Mouse (Mus musculus): ENCODE measurements around the gene Phf13. TPM values are rescaled to one million over a fixed set of nuclear protein-coding genes. Genes with fewer than 3 reads are reported as not detected.

Phf13 gene
- polyA plus RNA-seq, 1 experiment: 9.3 TPM

- TF ChIP-seq POLR2A (IDR thresholded peaks at IDR 0.05; ENCODE audit: extremely low read depth, insufficient read depth, low read length) (peak; percentile 66), CTCF (IDR thresholded peaks at IDR 0.05; ENCODE audit: extremely low read depth, insufficient read depth, low read length) (no peak)
- Histone ChIP-seq H3K4me3 (ENCODE audit: insufficient read depth, low read length) (peak overlapping the region; percentile 91), H3K4me1 (ENCODE audit: control insufficient read depth, insufficient read depth, low read length) (peaks cover 1% of the 10 kb centered on the region), H3K27ac (ENCODE audit: insufficient read depth, low read length) (no peak overlapping the region)
Measured at GRCm38 (mm10) chr4:152007481-152008147, 11.6 kb upstream of the Phf13 start.

- no peak overlapping the region for H3K4me3 ChIP-seq (ENCODE audit: insufficient read depth, low read length)
- peaks cover 1% of the 10 kb centered on the region for H3K4me1 ChIP-seq (ENCODE audit: control insufficient read depth, insufficient read depth, low read length)
- H3K27ac ChIP-seq (ENCODE audit: insufficient read depth, low read length): no peak overlapping the region
- no peak for TF ChIP-seq POLR2A (IDR thresholded peaks at IDR 0.05; ENCODE audit: extremely low read depth, insufficient read depth, low read length)
- no peak for TF ChIP-seq CTCF (IDR thresholded peaks at IDR 0.05; ENCODE audit: extremely low read depth, insufficient read depth, low read length)
Measured at GRCm38 (mm10) chr4:152006812-152007211, 10.8 kb upstream of the Phf13 start.

GRCm38 (mm10) chr4:152006137-152006536, 10.1 kb upstream of the Phf13 start:
- no peak for TF ChIP-seq POLR2A (IDR thresholded peaks at IDR 0.05; ENCODE audit: extremely low read depth, insufficient read depth, low read length)
- TF ChIP-seq CTCF (IDR thresholded peaks at IDR 0.05; ENCODE audit: extremely low read depth, insufficient read depth, low read length): no peak
- H3K4me1 ChIP-seq (ENCODE audit: control insufficient read depth, insufficient read depth, low read length): peaks cover 1% of the 10 kb centered on the region
- no peak overlapping the region for H3K4me3 ChIP-seq (ENCODE audit: insufficient read depth, low read length)
- no peak overlapping the region for H3K27ac ChIP-seq (ENCODE audit: insufficient read depth, low read length)

- TF ChIP-seq CTCF (IDR thresholded peaks at IDR 0.05; ENCODE audit: extremely low read depth, insufficient read depth, low read length) (no peak), POLR2A (IDR thresholded peaks at IDR 0.05; ENCODE audit: extremely low read depth, insufficient read depth, low read length) (no peak)
- no peak overlapping the region for H3K4me3 ChIP-seq (ENCODE audit: insufficient read depth, low read length)
- no peak overlapping the region for H3K27ac ChIP-seq (ENCODE audit: insufficient read depth, low read length)
- H3K4me1 ChIP-seq (ENCODE audit: control insufficient read depth, insufficient read depth, low read length): peaks cover 3% of the 10 kb centered on the region; the same call in 1 of the 2 replicates
Measured at GRCm38 (mm10) chr4:152002063-152002462, 6.0 kb upstream of the Phf13 start.

- Histone ChIP-seq H3K4me1 (ENCODE audit: control insufficient read depth, insufficient read depth, low read length) (peaks cover 3% of the 10 kb centered on the region; the same call in 1 of the 2 replicates), H3K27ac (ENCODE audit: insufficient read depth, low read length) (no peak overlapping the region), H3K4me3 (ENCODE audit: insufficient read depth, low read length) (no peak overlapping the region)
- TF ChIP-seq POLR2A (IDR thresholded peaks at IDR 0.05; ENCODE audit: extremely low read depth, insufficient read depth, low read length) (no peak), CTCF (IDR thresholded peaks at IDR 0.05; ENCODE audit: extremely low read depth, insufficient read depth, low read length) (no peak)
Measured at GRCm38 (mm10) chr4:152001335-152001734, 5.3 kb upstream of the Phf13 start.

- Histone ChIP-seq H3K4me3 (ENCODE audit: insufficient read depth, low read length) (no peak overlapping the region), H3K27ac (ENCODE audit: insufficient read depth, low read length) (no peak overlapping the region), H3K4me1 (ENCODE audit: control insufficient read depth, insufficient read depth, low read length) (peaks cover 3% of the 10 kb centered on the region; the same call in 1 of the 2 replicates)
- TF ChIP-seq CTCF (IDR thresholded peaks at IDR 0.05; ENCODE audit: extremely low read depth, insufficient read depth, low read length): no peak
- no peak for TF ChIP-seq POLR2A (IDR thresholded peaks at IDR 0.05; ENCODE audit: extremely low read depth, insufficient read depth, low read length)
Measured at GRCm38 (mm10) chr4:152000906-152001305, 4.8 kb upstream of the Phf13 start.

GRCm38 (mm10) chr4:151999481-151999880, 3.4 kb upstream of the Phf13 start:
- TF ChIP-seq CTCF (IDR thresholded peaks at IDR 0.05; ENCODE audit: extremely low read depth, insufficient read depth, low read length): no peak
- no peak for TF ChIP-seq POLR2A (IDR thresholded peaks at IDR 0.05; ENCODE audit: extremely low read depth, insufficient read depth, low read length)
- no peak overlapping the region for H3K4me3 ChIP-seq (ENCODE audit: insufficient read depth, low read length)
- H3K27ac ChIP-seq (ENCODE audit: insufficient read depth, low read length): no peak overlapping the region
- peaks cover 3% of the 10 kb centered on the region; the same call in 1 of the 2 replicates for H3K4me1 ChIP-seq (ENCODE audit: control insufficient read depth, insufficient read depth, low read length)

GRCm38 (mm10) chr4:151997701-151998100, 1.6 kb upstream of the Phf13 start:
- no peak overlapping the region for H3K27ac ChIP-seq (ENCODE audit: insufficient read depth, low read length)
- no peak overlapping the region for H3K4me3 ChIP-seq (ENCODE audit: insufficient read depth, low read length)
- peaks cover 3% of the 10 kb centered on the region; the same call in 1 of the 2 replicates for H3K4me1 ChIP-seq (ENCODE audit: control insufficient read depth, insufficient read depth, low read length)
- TF ChIP-seq POLR2A (IDR thresholded peaks at IDR 0.05; ENCODE audit: extremely low read depth, insufficient read depth, low read length) (no peak), CTCF (IDR thresholded peaks at IDR 0.05; ENCODE audit: extremely low read depth, insufficient read depth, low read length) (no peak)

GRCm38 (mm10) chr4:151996951-151997222, 829 bp upstream of the Phf13 start:
- Histone ChIP-seq H3K27ac (ENCODE audit: insufficient read depth, low read length) (peak overlapping the region; percentile 88), H3K4me3 (ENCODE audit: insufficient read depth, low read length) (peak overlapping the region; percentile 87), H3K4me1 (ENCODE audit: control insufficient read depth, insufficient read depth, low read length) (peaks cover 3% of the 10 kb centered on the region; the same call in 1 of the 2 replicates)
- TF ChIP-seq CTCF (IDR thresholded peaks at IDR 0.05; ENCODE audit: extremely low read depth, insufficient read depth, low read length) (no peak), POLR2A (IDR thresholded peaks at IDR 0.05; ENCODE audit: extremely low read depth, insufficient read depth, low read length) (no peak)
